Mouse (Mus musculus): ENCODE results near the gene Trmt13.

- no peak for TF ChIP-seq CTCF (IDR thresholded peaks at IDR 0.05; ENCODE audit: borderline replicate concordance, insufficient read depth, low read length)
- TF ChIP-seq POLR2A (IDR thresholded peaks at IDR 0.05; ENCODE audit: low read depth, low read length) = no peak
Observed at GRCm38 (mm10) chr3:116634091-116634490, 19.7 kb upstream of the Trmt13 start.

Measured in embryonic fibroblast, embryonic 13.5 days (primary cell).